Mouse (Mus musculus) ovary, postnatal 36 days (tissue): Measurements from ENCODE around the gene Rps2.

Experiments
- DNase-seq: peaks from one replicate; pipeline ENCODE4 v3.0.0; 2022; ENCODE audit warnings: low spot score, mixed read lengths

Rps2 gene

DNA sequence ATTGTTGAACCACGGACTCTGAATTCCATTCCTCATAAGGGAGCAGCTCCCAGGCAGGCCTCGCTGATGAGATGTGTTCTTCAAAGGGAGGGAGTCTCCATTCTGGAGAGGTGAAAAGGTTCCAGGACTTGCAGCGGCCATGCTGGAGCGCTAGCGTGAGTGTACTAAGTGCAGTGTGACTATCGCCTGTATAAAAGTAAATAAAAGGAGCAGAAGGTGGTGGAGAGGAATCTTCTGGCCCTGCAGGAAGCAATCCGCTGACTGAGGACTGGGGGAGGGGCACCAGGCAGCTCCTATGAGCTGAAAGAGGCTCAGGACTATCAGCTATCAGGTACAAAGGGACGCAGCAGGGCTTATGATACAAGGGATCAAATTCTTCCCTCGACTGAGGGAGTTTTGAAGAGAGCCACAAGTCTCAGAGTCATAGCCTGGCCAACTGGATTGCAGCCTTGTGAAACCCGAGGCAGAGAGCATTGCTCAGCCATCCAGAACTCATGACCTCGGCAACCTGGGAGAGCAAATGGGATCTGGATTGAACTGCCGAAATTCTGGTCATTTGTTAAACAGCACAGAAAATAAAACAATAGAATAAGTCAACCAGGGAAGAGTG, 48.5 kb downstream of the Rps2 start:
- no peak for DNase-seq

DNA sequence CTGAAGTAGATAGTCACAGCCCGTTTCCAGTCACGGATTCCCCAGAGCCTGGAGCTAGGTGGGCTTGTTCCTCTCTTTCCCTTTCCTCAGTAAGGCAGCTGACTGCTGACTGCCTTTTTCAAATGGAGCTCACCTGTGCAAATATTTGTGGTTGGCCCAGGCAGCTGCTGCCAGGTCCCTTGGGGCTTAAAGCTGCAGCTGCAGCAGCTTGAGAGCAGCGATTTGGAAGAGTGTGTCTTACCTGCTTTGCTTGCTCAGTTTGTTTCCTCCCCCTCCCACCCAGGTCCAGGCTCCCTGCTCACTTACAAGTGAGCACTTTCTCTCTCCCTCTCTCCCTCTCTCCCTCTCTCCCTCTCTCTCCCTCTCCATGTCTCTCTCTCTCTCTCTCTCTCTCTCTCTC, 51.2 kb downstream of the Rps2 start:
- no peak for DNase-seq
